19 mouse cellular contexts compared by ENCODE assay signal in the genomic region with DNA sequence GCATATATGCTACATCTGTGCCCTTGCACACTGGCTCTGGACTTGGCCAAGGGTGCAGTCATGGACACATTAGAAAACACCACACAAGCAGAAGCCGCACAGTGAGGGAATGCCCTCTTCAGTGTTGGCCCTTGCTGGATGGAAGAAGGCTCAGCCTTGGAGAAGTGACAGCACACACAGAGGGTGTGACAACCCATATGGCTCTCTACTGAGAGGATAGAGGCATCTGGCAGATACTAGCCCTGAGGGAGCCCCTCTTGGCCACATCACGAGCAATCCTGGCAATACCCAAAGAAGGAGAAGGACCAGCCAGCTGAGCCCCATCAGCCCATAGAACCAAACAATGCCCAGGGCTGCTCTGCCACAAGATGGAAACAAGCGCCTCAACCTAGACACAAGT. TPM values are rescaled to one million over a fixed set of nuclear protein-coding genes. Genes with fewer than 3 reads are reported as not detected.
DNase-seq lines count a peak whose midpoint lies in the region; ATAC-seq lines count a peak whose summit lies in the region.
"Had no signal": no experiment of that assay in that cellular context is flagged by ENCODE, and none has a peak within 500 bp of the region (broad histone marks: within the 10 kb centered on the region; RNA-seq: fewer than 3 reads in every experiment).

No protein-coding gene starts in this region.

- H3K4me3 ChIP-seq in forebrain, embryonic 13.5 days, result no peak overlapping the region
- H3K4me3 ChIP-seq in forebrain, embryonic 16.5 days (replicated peaks; ENCODE audit: low read length), result no peak overlapping the region
- H3K4me3 ChIP-seq in hindbrain, embryonic 13.5 days, result no peak overlapping the region
- no peak overlapping the region for H3K4me3 ChIP-seq in hindbrain, embryonic 11.5 days (ENCODE audit: low read depth, low read length)
- no peak overlapping the region for H3K4me3 ChIP-seq in neural tube, embryonic 13.5 days
- H3K4me3 ChIP-seq in neural tube, embryonic 15.5 days (replicated peaks), result no peak overlapping the region
- H3K4me3 ChIP-seq: forebrain, embryonic 12.5 days; megakaryocyte, embryonic 14.5 days; neural tube, embryonic 12.5 days; stomach, embryonic 15.5 days had no signal

- H3K9me3 ChIP-seq in forebrain, embryonic 13.5 days (replicated peaks), result no peaks in the 10 kb centered on the region
- no peaks in the 10 kb centered on the region for H3K9me3 ChIP-seq in forebrain, embryonic 16.5 days (ENCODE audit: control insufficient read depth, low read length)
- H3K9me3 ChIP-seq in hindbrain, embryonic 13.5 days, result no peaks in the 10 kb centered on the region
- no peaks in the 10 kb centered on the region for H3K9me3 ChIP-seq in hindbrain, embryonic 11.5 days (ENCODE audit: control insufficient read depth, low read length)
- no peaks in the 10 kb centered on the region for H3K9me3 ChIP-seq in neural tube, embryonic 13.5 days
- no peaks in the 10 kb centered on the region for H3K9me3 ChIP-seq in neural tube, embryonic 15.5 days (replicated peaks)
- H3K9me3 ChIP-seq: forebrain, embryonic 12.5 days; megakaryocyte, embryonic 14.5 days; neural tube, embryonic 12.5 days; stomach, embryonic 15.5 days had no signal

- ATAC-seq in forebrain, embryonic 13.5 days, result no peak
- no peak for ATAC-seq in forebrain, embryonic 16.5 days
- no peak for ATAC-seq in hindbrain, embryonic 13.5 days (ENCODE audit: low FRiP score)
- no peak for ATAC-seq in hindbrain, embryonic 11.5 days (ENCODE audit: low FRiP score)
- ATAC-seq in neural tube, embryonic 13.5 days (ENCODE audit: low read depth), result 0 out of 2 replicates have a peak, but pooled peaks have one; percentile 13
- ATAC-seq in neural tube, embryonic 15.5 days (ENCODE audit: low FRiP score), result no peak

- H3K27me3 ChIP-seq in forebrain, embryonic 13.5 days, result no peaks in the 10 kb centered on the region
- H3K27me3 ChIP-seq in forebrain, embryonic 16.5 days (replicated peaks; ENCODE audit: control insufficient read depth, insufficient read depth, low read length), result no peaks in the 10 kb centered on the region
- H3K27me3 ChIP-seq in hindbrain, embryonic 13.5 days, result 0 out of 2 replicates have a peak, but pooled peaks cover 3% of the 10 kb centered on the region
- no peaks in the 10 kb centered on the region for H3K27me3 ChIP-seq in hindbrain, embryonic 11.5 days (ENCODE audit: control insufficient read depth, insufficient read depth, low read length)
- no peaks in the 10 kb centered on the region for H3K27me3 ChIP-seq in neural tube, embryonic 13.5 days
- H3K27me3 ChIP-seq in neural tube, embryonic 15.5 days (replicated peaks), result no peaks in the 10 kb centered on the region
- H3K27me3 ChIP-seq: CH12.LX; forebrain, embryonic 12.5 days; neural tube, embryonic 12.5 days; stomach, embryonic 15.5 days had no signal

- peak overlapping the region; percentile 12; the same call in 1 of the 2 replicates for H3K27ac ChIP-seq in forebrain, embryonic 13.5 days
- H3K27ac ChIP-seq in forebrain, embryonic 16.5 days (ENCODE audit: low read length), result no peak overlapping the region; the same call in 1 of the 2 replicates
- 0 out of 2 replicates have a peak overlapping the region, but pooled peaks have one; percentile 0 for H3K27ac ChIP-seq in hindbrain, embryonic 13.5 days
- H3K27ac ChIP-seq in hindbrain, embryonic 11.5 days (ENCODE audit: low read depth, low read length), result no peak overlapping the region
- peak overlapping the region; percentile 57 for H3K27ac ChIP-seq in neural tube, embryonic 13.5 days (replicated peaks)
- no peak overlapping the region for H3K27ac ChIP-seq in neural tube, embryonic 15.5 days (replicated peaks)
- H3K27ac ChIP-seq: forebrain, embryonic 12.5 days; neural tube, embryonic 12.5 days; stomach, embryonic 15.5 days had no signal

- no peak for DNase-seq in hindbrain, embryonic 11.5 days (ENCODE audit: low spot score)
- no peak for DNase-seq in left cerebral cortex, adult 11 months (ENCODE audit: low spot score)
- DNase-seq: adrenal gland, postnatal 14 days; cerebellum, adult 9-10 months; kidney, adult 9 months; right cerebral cortex, postnatal 14 days; thymus, postnatal 25 days had no signal

- 83% methylated on average over 3 of the region's 3 CpGs for WGBS in forebrain, embryonic 13.5 days
- WGBS in forebrain, embryonic 16.5 days, result 90% methylated on average over 3 of the region's 3 CpGs
- WGBS in hindbrain, embryonic 13.5 days, result 72% methylated on average over 3 of the region's 3 CpGs
- 88% methylated on average over 3 of the region's 3 CpGs for WGBS in hindbrain, embryonic 11.5 days
- 65% methylated on average over 3 of the region's 3 CpGs for WGBS in neural tube, embryonic 13.5 days
- WGBS in neural tube, embryonic 15.5 days, result 74% methylated on average over 3 of the region's 3 CpGs

- H3K36me3 ChIP-seq in forebrain, embryonic 13.5 days (ENCODE audit: poor library complexity, severe bottlenecking), result no peaks in the 10 kb centered on the region
- no peaks in the 10 kb centered on the region for H3K36me3 ChIP-seq in forebrain, embryonic 16.5 days (ENCODE audit: control insufficient read depth, insufficient read depth)
- no peaks in the 10 kb centered on the region for H3K36me3 ChIP-seq in hindbrain, embryonic 13.5 days
- H3K36me3 ChIP-seq in hindbrain, embryonic 11.5 days (ENCODE audit: control insufficient read depth, insufficient read depth, low read length), result no peaks in the 10 kb centered on the region
- no peaks in the 10 kb centered on the region for H3K36me3 ChIP-seq in neural tube, embryonic 13.5 days
- no peaks in the 10 kb centered on the region for H3K36me3 ChIP-seq in neural tube, embryonic 15.5 days
- H3K36me3 ChIP-seq: forebrain, embryonic 12.5 days; neural tube, embryonic 12.5 days; stomach, embryonic 15.5 days had no signal

- H3K4me2 ChIP-seq in forebrain, embryonic 13.5 days, result no peak overlapping the region
- H3K4me2 ChIP-seq in forebrain, embryonic 16.5 days (ENCODE audit: low read length), result no peak overlapping the region
- no peak overlapping the region for H3K4me2 ChIP-seq in hindbrain, embryonic 13.5 days
- no peak overlapping the region for H3K4me2 ChIP-seq in hindbrain, embryonic 11.5 days (replicated peaks; ENCODE audit: low read depth, low read length)
- no peak overlapping the region for H3K4me2 ChIP-seq in neural tube, embryonic 13.5 days
- H3K4me2 ChIP-seq in neural tube, embryonic 15.5 days, result no peak overlapping the region
- H3K4me2 ChIP-seq: liver, embryonic 11.5 days; stomach, embryonic 15.5 days had no signal

- H3K4me1 ChIP-seq in forebrain, embryonic 13.5 days, result peaks cover 33% of the 10 kb centered on the region
- peaks cover 11% of the 10 kb centered on the region for H3K4me1 ChIP-seq in forebrain, embryonic 16.5 days (replicated peaks; ENCODE audit: control insufficient read depth, insufficient read depth, low read length)
- peaks cover 21% of the 10 kb centered on the region for H3K4me1 ChIP-seq in hindbrain, embryonic 13.5 days (replicated peaks)
- H3K4me1 ChIP-seq in hindbrain, embryonic 11.5 days (replicated peaks; ENCODE audit: control insufficient read depth, insufficient read depth, low read length), result no peaks in the 10 kb centered on the region
- H3K4me1 ChIP-seq in neural tube, embryonic 13.5 days (replicated peaks), result peaks cover 31% of the 10 kb centered on the region
- peaks cover 15% of the 10 kb centered on the region for H3K4me1 ChIP-seq in neural tube, embryonic 15.5 days

- H3K9ac ChIP-seq in forebrain, embryonic 13.5 days, result no peak overlapping the region
- no peak overlapping the region for H3K9ac ChIP-seq in forebrain, embryonic 16.5 days (replicated peaks; ENCODE audit: low read depth, low read length)
- no peak overlapping the region for H3K9ac ChIP-seq in hindbrain, embryonic 13.5 days
- no peak overlapping the region for H3K9ac ChIP-seq in hindbrain, embryonic 11.5 days (ENCODE audit: low read depth, low read length)
- no peak overlapping the region for H3K9ac ChIP-seq in neural tube, embryonic 13.5 days
- no peak overlapping the region for H3K9ac ChIP-seq in neural tube, embryonic 15.5 days (replicated peaks)
- H3K9ac ChIP-seq: forebrain, embryonic 12.5 days; neural tube, embryonic 12.5 days; stomach, embryonic 15.5 days had no signal

RNA-seq across cellular contexts. Expression of a gene that starts 5.6 kb away (rescaled TPM):
- 0.28 and 0.98 TPM in 2 replicates for polyA plus RNA-seq in forebrain, embryonic 13.5 days (2015; fragmentation: Nextera tagmentation; extraction: Ambion mirVana)
- polyA plus RNA-seq in forebrain, embryonic 16.5 days (2015; fragmentation: Nextera tagmentation; extraction: Ambion mirVana), result 0.63 and 0.73 TPM in 2 replicates
- 0.34 and 0.35 TPM in 2 replicates for polyA plus RNA-seq in hindbrain, embryonic 13.5 days (2015; fragmentation: Nextera tagmentation; extraction: Ambion mirVana)
- polyA plus RNA-seq in hindbrain, embryonic 11.5 days (2014; fragmentation: Nextera tagmentation; extraction: Ambion mirVana), result 0.69 TPM in 1 of 2 replicates, not detected in the other
- 0.08 TPM in 1 of 2 replicates, not detected in the other for polyA plus RNA-seq in neural tube, embryonic 13.5 days (2015; fragmentation: Nextera tagmentation; extraction: Ambion mirVana)
- polyA plus RNA-seq in neural tube, embryonic 15.5 days (2015; fragmentation: Nextera tagmentation; extraction: Ambion mirVana), result 0.23 and 0.37 TPM in 2 replicates
- polyA plus RNA-seq: intestine, embryonic 14.5 days; liver, embryonic 11.5 days had no signal

RNA-seq across cellular contexts. Expression of a gene that starts 24.9 kb away (rescaled TPM):
- polyA plus RNA-seq in forebrain, embryonic 13.5 days (2015; fragmentation: Nextera tagmentation; extraction: Ambion mirVana), result 8.1 and 10.1 TPM in 2 replicates
- polyA plus RNA-seq in forebrain, embryonic 16.5 days (2015; fragmentation: Nextera tagmentation; extraction: Ambion mirVana), result 6.4 and 7.2 TPM in 2 replicates
- 6.2 and 7.0 TPM in 2 replicates for polyA plus RNA-seq in hindbrain, embryonic 13.5 days (2015; fragmentation: Nextera tagmentation; extraction: Ambion mirVana)
- 7.4 and 7.5 TPM in 2 replicates for polyA plus RNA-seq in hindbrain, embryonic 11.5 days (2014; fragmentation: Nextera tagmentation; extraction: Ambion mirVana)
- polyA plus RNA-seq in neural tube, embryonic 13.5 days (2015; fragmentation: Nextera tagmentation; extraction: Ambion mirVana), result 5.1 and 7.1 TPM in 2 replicates
- polyA plus RNA-seq in neural tube, embryonic 15.5 days (2015; fragmentation: Nextera tagmentation; extraction: Ambion mirVana), result 4.2 and 5.4 TPM in 2 replicates

RNA-seq across cellular contexts. Expression of a gene that starts 52.2 kb away (rescaled TPM):
- 50.6 and 57.6 TPM in 2 replicates for polyA plus RNA-seq in forebrain, embryonic 13.5 days (2015; fragmentation: Nextera tagmentation; extraction: Ambion mirVana)
- 69.1 and 69.7 TPM in 2 replicates for polyA plus RNA-seq in forebrain, embryonic 16.5 days (2015; fragmentation: Nextera tagmentation; extraction: Ambion mirVana)
- 70.2 and 70.4 TPM in 2 replicates for polyA plus RNA-seq in hindbrain, embryonic 13.5 days (2015; fragmentation: Nextera tagmentation; extraction: Ambion mirVana)
- polyA plus RNA-seq in hindbrain, embryonic 11.5 days (2014; fragmentation: Nextera tagmentation; extraction: Ambion mirVana), result 54.4 and 68.6 TPM in 2 replicates
- polyA plus RNA-seq in neural tube, embryonic 13.5 days (2015; fragmentation: Nextera tagmentation; extraction: Ambion mirVana), result 71.4 and 78.4 TPM in 2 replicates
- 69.7 and 77.0 TPM in 2 replicates for polyA plus RNA-seq in neural tube, embryonic 15.5 days (2015; fragmentation: Nextera tagmentation; extraction: Ambion mirVana)

Comparison
In these comparisons a context has a peak if more than half of its experiments do, and no peak if none do; other contexts are left out.
1. H3K27ac ChIP-seq: peak in forebrain, embryonic 13.5 days (single experiment), hindbrain, embryonic 13.5 days (single experiment) and neural tube, embryonic 13.5 days (single experiment); none in forebrain, embryonic 16.5 days (single experiment), hindbrain, embryonic 11.5 days (single experiment) and neural tube, embryonic 15.5 days (single experiment).